1 mouse cellular context compared by ENCODE assay signal in the genomic region with DNA sequence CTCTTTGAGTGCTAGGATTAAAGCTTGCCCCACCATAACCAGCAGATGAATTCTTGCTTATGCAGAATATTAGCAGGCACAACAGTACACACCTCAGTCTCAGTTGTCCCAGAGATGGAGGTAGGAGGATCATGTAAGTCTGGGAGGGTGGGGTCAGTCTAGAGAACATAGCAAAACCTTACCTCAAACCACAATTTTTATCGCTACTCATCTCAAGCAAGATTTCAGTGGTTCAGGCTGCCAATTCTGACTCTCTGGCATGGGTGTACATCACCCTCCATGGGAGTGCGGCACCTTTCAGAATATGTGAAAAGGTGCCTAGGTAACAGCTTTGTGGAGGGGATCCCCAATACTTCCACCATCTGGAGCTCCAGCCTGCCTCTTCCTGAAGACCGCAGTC.
A peak's percentile ranks its signal among the peaks of the same experiment; 100 is the strongest.
TF ChIP-seq lines count a peak whose summit lies in the region.

No protein-coding gene starts in this region.

TF ChIP-seq in MEL, 35 proteins besides CTCF, POLR2A, EP300 and RAD21 (continued from another document):
- TF ChIP-seq E2F4 (IDR thresholded peaks at IDR 0.05; ENCODE audit: borderline replicate concordance, low read depth, low read length) (no peak), MAFK (IDR thresholded peaks at IDR 0.05; ENCODE audit: borderline replicate concordance, low read depth, low read length) (no peak), CHD2 (IDR thresholded peaks at IDR 0.05; ENCODE audit: low read length) (no peak), POLR2AphosphoS2 (IDR thresholded peaks at IDR 0.05; ENCODE audit: low read length) (no peak), JUND (IDR thresholded peaks at IDR 0.05; ENCODE audit: low read depth, low read length) (no peak), ELF1 (IDR thresholded peaks at IDR 0.05; ENCODE audit: low read depth, low read length) (no peak), MAX (IDR thresholded peaks at IDR 0.05; ENCODE audit: low read length) (no peak), TCF12 (IDR thresholded peaks at IDR 0.05; ENCODE audit: low read depth, low read length) (peak; percentile 17; the same call in 1 of the 2 replicates), NRF1 (IDR thresholded peaks at IDR 0.05; ENCODE audit: insufficient read depth, low read depth, low read length, poor library complexity, severe bottlenecking) (no peak), HCFC1 (IDR thresholded peaks at IDR 0.05; ENCODE audit: low read depth, low read length) (no peak), GATA1 (IDR thresholded peaks at IDR 0.05; ENCODE audit: low read depth, low read length) (peak; percentile 14; the same call in 1 of the 2 replicates), CHD1 (IDR thresholded peaks at IDR 0.05; ENCODE audit: low read depth, low read length) (no peak), ZMIZ1 (IDR thresholded peaks at IDR 0.05; ENCODE audit: low read depth, low read length) (no peak), MYB (IDR thresholded peaks at IDR 0.05; ENCODE audit: low read depth, low read length) (no peak), GABPA (IDR thresholded peaks at IDR 0.05; ENCODE audit: low read depth, low read length) (no peak), POLR2AphosphoS5 (IDR thresholded peaks at IDR 0.05; ENCODE audit: borderline replicate concordance, low read depth, low read length) (no peak), MXI1 (IDR thresholded peaks at IDR 0.05; ENCODE audit: low read depth, low read length) (no peak), ZKSCAN1 (IDR thresholded peaks at IDR 0.05; ENCODE audit: low read depth, low read length) (no peak), MYC (IDR thresholded peaks at IDR 0.05; ENCODE audit: low read depth, low read length) (no peak), KAT2A (conservative IDR thresholded peaks at IDR 0.05; ENCODE audit: low read depth, low read length) (no peak)
